Mouse (Mus musculus) C2C12 (cell line): Measurements from ENCODE around the gene Fam160b1. TPM values are rescaled to one million over a fixed set of nuclear protein-coding genes. Genes with fewer than 3 reads are reported as not detected.

Source experiments
- H3K27me3 ChIP-seq: one replicate; pipeline ENCODE4 v1.6.1; 2011; ENCODE audit not compliant: control insufficient read depth, insufficient read depth, insufficient read length
- H3K36me3 ChIP-seq: one replicate; pipeline ENCODE4 v1.6.1; 2011; ENCODE audit not compliant: control insufficient read depth, insufficient read depth
- H3K4me3 ChIP-seq: one replicate; pipeline ENCODE4 v1.5.1; 2011; ENCODE audit warnings: mild to moderate bottlenecking, control low read depth; ENCODE audit not compliant: poor library complexity, insufficient read depth, severe bottlenecking
- H3K79me2 ChIP-seq: one replicate; pipeline ENCODE4 v1.6.1; 2011; ENCODE audit not compliant: control insufficient read depth, insufficient read depth
- H3K79me3 ChIP-seq: one replicate; pipeline ENCODE4 v1.6.1; 2011; ENCODE audit warnings: low read depth, control low read depth
- H3ac ChIP-seq: one replicate; pipeline ENCODE3; 2011; ENCODE audit warnings: low read depth; ENCODE audit not compliant: control insufficient read depth, insufficient read length
- CEBPB ChIP-seq: IDR thresholded peaks from one replicate; pipeline ENCODE4 v1.6.1; 2011; ENCODE audit warnings: low read depth, mild to moderate bottlenecking, control low read depth, moderate library complexity
- CTCF ChIP-seq: IDR thresholded peaks from one replicate; pipeline ENCODE4 v1.5.1; 2011; ENCODE audit not compliant: control insufficient read depth, insufficient read depth, insufficient read length
- FOSL1 ChIP-seq: IDR thresholded peaks from one replicate; pipeline ENCODE4 v1.8.0; 2011; ENCODE audit warnings: mild to moderate bottlenecking, low read length; ENCODE audit not compliant: poor library complexity, insufficient read depth, severe bottlenecking
- MAX ChIP-seq: IDR thresholded peaks from one replicate; pipeline ENCODE4 v1.6.1; 2011; ENCODE audit warnings: mild to moderate bottlenecking, control low read depth
- MYOD1 ChIP-seq: IDR thresholded peaks from one replicate; pipeline ENCODE4 v1.6.1; 2011; ENCODE audit warnings: low read depth; ENCODE audit not compliant: control insufficient read depth, insufficient read length
- MYOG ChIP-seq: IDR thresholded peaks from one replicate; pipeline ENCODE4 v1.6.1; 2011; ENCODE audit not compliant: control insufficient read depth, insufficient read length; ENCODE audit errors: extremely low read depth
- USF1 ChIP-seq: IDR thresholded peaks from one replicate; pipeline ENCODE4 v1.6.1; 2011; ENCODE audit warnings: low read depth, mild to moderate bottlenecking, control low read depth, moderate library complexity
- long read RNA-seq, 2 experiments: library from polyadenylated mRNA; unstranded; transcript quantifications; one replicate each; pipeline ENCODE4 v2.0.0; 2019 to 2020
- polyA plus RNA-seq: library from polyadenylated mRNA; unstranded; fragments of >200 nt; fragmentation: generic; extraction: Trizol; gene quantifications from one replicate; pipeline ENCODE4 v1.2.1, GENCODE M21; 2012; ENCODE audit warnings: missing spikeins

The Fam160b1 gene
- 7.3 TPM for polyA plus RNA-seq
- long read RNA-seq, experiment 1, full-length matches to known transcripts = 4 of 8 reads
- long read RNA-seq, experiment 1, partial matches to known transcripts = 1 of 8 reads
- long read RNA-seq, experiment 1, other reads (novel, unspliced or antisense) = 3 of 8 reads
- long read RNA-seq, experiment 2, full-length matches to known transcripts = 30 of 37 reads
- long read RNA-seq, experiment 2, partial matches to known transcripts = 1 of 37 reads
- long read RNA-seq, experiment 2, other reads (novel, unspliced or antisense) = 6 of 37 reads

- peak within 1 kb of the TSS; percentile 95 for H3ac ChIP-seq
- peaks cover 77% of the 10 kb centered on the region for H3K79me2 ChIP-seq
- H3K36me3 ChIP-seq = peaks cover 4% of the 10 kb centered on the region
- no peaks in the 10 kb centered on the region for H3K27me3 ChIP-seq
- TF ChIP-seq CTCF (peak; percentile 97), MYOG (no peak), MAX (peak; percentile 100), FOSL1 (no peak), USF1 (peak; percentile 80), CEBPB (no peak)
- H3K79me3 ChIP-seq = peaks cover 63% of the 10 kb centered on the region
- H3K4me3 ChIP-seq = peak within 1 kb of the TSS; percentile 77
These were observed at the start of gene Fam160b1 for GRCm38 (mm10) chr19:57360341-57361130. Gene Fam160b1 (plus strand): TSS chr19:57360680.

GRCm38 (mm10) chr19:57313226-57313625, 47.3 kb upstream of the Fam160b1 start:
- Histone ChIP-seq H3K79me3 (no peaks in the 10 kb centered on the region), H3K4me3 (no peak overlapping the region), H3K79me2 (no peaks in the 10 kb centered on the region), H3K27me3 (peaks cover 3% of the 10 kb centered on the region), H3K36me3 (no peaks in the 10 kb centered on the region), H3ac (no peak overlapping the region)
- TF ChIP-seq MAX (no peak), FOSL1 (no peak), MYOG (no peak), CTCF (no peak), CEBPB (no peak), USF1 (no peak), MYOD1 (no peak)

GRCm38 (mm10) chr19:57313891-57314345, 46.6 kb upstream of the Fam160b1 start:
- H3K27me3 ChIP-seq = peaks cover 3% of the 10 kb centered on the region
- H3K36me3 ChIP-seq = no peaks in the 10 kb centered on the region
- no peak overlapping the region for H3ac ChIP-seq
- H3K79me2 ChIP-seq = no peaks in the 10 kb centered on the region
- H3K79me3 ChIP-seq = no peaks in the 10 kb centered on the region
- TF ChIP-seq USF1 (no peak), FOSL1 (no peak), MYOG (no peak), CEBPB (no peak), CTCF (no peak), MYOD1 (no peak), MAX (no peak)
- H3K4me3 ChIP-seq = no peak overlapping the region

- Histone ChIP-seq H3ac (peak within 1 kb of the TSS; percentile 55), H3K27me3 (peaks cover 3% of the 10 kb centered on the region)
These were observed 46.0 kb upstream of the Fam160b1 start, which contains the start of gene Ablim1 for GRCm38 (mm10) chr19:57314346-57315012. Gene Ablim1 (minus strand): TSS chr19:57314919.

GRCm38 (mm10) chr19:57315013-57315565, 45.4 kb upstream of the Fam160b1 start:
- TF ChIP-seq CEBPB (no peak), USF1 (no peak), MYOD1 (no peak), CTCF (no peak), MAX (no peak), FOSL1 (no peak), MYOG (no peak)
- H3K27me3 ChIP-seq = peaks cover 3% of the 10 kb centered on the region
- H3ac ChIP-seq = no peak overlapping the region
- H3K36me3 ChIP-seq = no peaks in the 10 kb centered on the region
- no peak overlapping the region for H3K4me3 ChIP-seq
- H3K79me3 ChIP-seq = no peaks in the 10 kb centered on the region
- H3K79me2 ChIP-seq = no peaks in the 10 kb centered on the region

More at GRCm38 (mm10) chr19:57314346-57315012, 46.0 kb upstream of the Fam160b1 start, which contains the start of gene Ablim1:
- no peaks in the 10 kb centered on the region for H3K36me3 ChIP-seq
- TF ChIP-seq FOSL1 (no peak), CTCF (no peak), MAX (no peak), USF1 (no peak), MYOD1 (no peak), MYOG (no peak), CEBPB (no peak)
- no peaks in the 10 kb centered on the region for H3K79me3 ChIP-seq
- H3K79me2 ChIP-seq = no peaks in the 10 kb centered on the region
- no peak within 1 kb of the TSS for H3K4me3 ChIP-seq
